Mouse (Mus musculus) cerebellum, adult 2 months (tissue): ENCODE results near the gene Klhl10.

ENCODE experiments used
- CTCF ChIP-seq: fragments of 200-500 bp; IDR thresholded peaks from 2 replicates; pipeline ENCODE4 v1.5.1; 2011; ENCODE audit warnings: low read depth, mild to moderate bottlenecking, control low read depth, low read length, moderate library complexity, borderline replicate concordance; ENCODE audit not compliant: insufficient read depth
- POLR2A ChIP-seq: fragments of 200-500 bp; IDR thresholded peaks from 2 replicates; pipeline ENCODE4 v1.6.1; 2011; ENCODE audit warnings: low read length, control low read depth, borderline replicate concordance; ENCODE audit not compliant: insufficient read depth

DNA sequence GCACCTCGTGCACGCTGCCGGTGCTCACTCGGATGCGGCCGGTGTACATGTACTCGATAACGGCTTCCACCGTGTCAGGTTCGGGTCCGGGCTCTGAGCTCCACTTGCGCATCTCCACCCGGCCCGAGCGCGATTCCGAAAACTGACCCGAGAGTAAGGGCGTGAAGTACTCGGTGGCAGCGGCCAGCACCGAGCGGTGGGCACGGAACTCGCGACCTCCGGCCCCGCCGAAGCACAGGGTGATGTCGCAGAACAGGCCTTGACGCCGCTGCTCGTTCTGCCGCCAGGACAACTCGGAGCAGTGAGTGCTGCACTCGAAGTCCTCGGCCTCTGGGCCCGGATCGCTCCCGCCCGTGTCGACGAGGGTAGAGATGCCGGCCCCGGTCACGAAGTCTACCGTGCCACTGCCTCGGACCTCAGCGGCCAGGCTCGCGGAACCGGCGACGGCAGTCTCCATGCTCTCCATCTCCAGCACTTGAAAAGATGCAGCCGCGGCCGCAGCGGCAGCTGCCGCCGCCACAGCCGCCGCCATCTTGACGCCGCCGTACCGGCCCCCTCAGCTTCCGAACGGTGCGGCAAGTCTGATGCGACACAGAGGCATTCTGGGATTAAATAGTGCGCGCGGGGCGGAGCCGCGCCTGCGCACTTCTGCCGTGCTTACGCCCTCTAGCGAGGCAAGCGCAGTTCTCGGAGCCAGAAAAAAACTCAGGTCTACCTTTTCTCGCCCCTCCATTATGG is 30.6 kb downstream of the Klhl10 start, which contains the start of gene Klhl11:
- TF ChIP-seq CTCF (peak; percentile 82), POLR2A (peak; percentile 94)
